Mouse (Mus musculus) small intestine, adult 2 months (tissue): ENCODE data around the gene Pak6. TPM values are rescaled to one million over a fixed set of nuclear protein-coding genes. Genes with fewer than 3 reads are reported as not detected.
A peak's percentile ranks its signal among the peaks of the same experiment; 100 is the strongest.

Experiments
- H3K27ac ChIP-seq: fragments of 200-500 bp; 2 replicates; pipeline ENCODE4 v1.5.1; 2012; ENCODE audit warnings: low read depth, low read length, control low read depth, inconsistent platforms; ENCODE audit not compliant: insufficient read depth
- H3K27me3 ChIP-seq: fragments of 200-500 bp; 2 replicates; pipeline ENCODE4 v1.6.1; 2012; ENCODE audit warnings: mild to moderate bottlenecking, moderate library complexity, low read length, inconsistent platforms; ENCODE audit not compliant: control insufficient read depth, insufficient read depth
- H3K36me3 ChIP-seq: fragments of 200-500 bp; 2 replicates; pipeline ENCODE4 v1.6.1; 2012; ENCODE audit warnings: mild to moderate bottlenecking, low read length, control low read depth, inconsistent platforms; ENCODE audit not compliant: control insufficient read depth, insufficient read depth
- H3K4me1 ChIP-seq: fragments of 200-500 bp; 2 replicates; pipeline ENCODE4 v1.6.1; 2012; ENCODE audit warnings: low read length, inconsistent platforms, mixed read lengths; ENCODE audit not compliant: control insufficient read depth, insufficient read depth, insufficient read length
- H3K4me3 ChIP-seq: fragments of 200-500 bp; 2 replicates; pipeline ENCODE4 v1.5.1; 2012; ENCODE audit warnings: low read depth, mild to moderate bottlenecking, control low read depth, inconsistent platforms, low read length, moderate library complexity
- CTCF ChIP-seq: fragments of 200-500 bp; IDR thresholded peaks from 2 replicates; pipeline ENCODE4 v1.5.1; 2012; ENCODE audit warnings: low read depth, mild to moderate bottlenecking, control low read depth, inconsistent platforms, low read length, moderate library complexity, mixed read lengths; ENCODE audit not compliant: insufficient replicate concordance, insufficient read length; ENCODE audit errors: extremely low read depth
- POLR2A ChIP-seq: fragments of 200-500 bp; IDR thresholded peaks from 2 replicates; pipeline ENCODE4 v1.6.1; 2012; ENCODE audit warnings: low read depth, mild to moderate bottlenecking, control low read depth, inconsistent platforms, low read length, moderate library complexity
- WGBS: fragments of 180-500 bp; shearing (Covaris S2); methylation state at CpG from one replicate; pipeline ENCODE4 v1.1.7; 2018; 5-methylcytosine and 5-hydroxymethylcytosine counted together
- polyA plus RNA-seq: library from polyadenylated mRNA; depleted of rRNA; stranded (reverse); fragments of >200 nt; gene quantifications from 2 replicates; pipeline ENCODE4 v1.2.3, GENCODE M21; 2012

Pak6 gene
- polyA plus RNA-seq, 1 experiment, result 2.0 TPM

DNA sequence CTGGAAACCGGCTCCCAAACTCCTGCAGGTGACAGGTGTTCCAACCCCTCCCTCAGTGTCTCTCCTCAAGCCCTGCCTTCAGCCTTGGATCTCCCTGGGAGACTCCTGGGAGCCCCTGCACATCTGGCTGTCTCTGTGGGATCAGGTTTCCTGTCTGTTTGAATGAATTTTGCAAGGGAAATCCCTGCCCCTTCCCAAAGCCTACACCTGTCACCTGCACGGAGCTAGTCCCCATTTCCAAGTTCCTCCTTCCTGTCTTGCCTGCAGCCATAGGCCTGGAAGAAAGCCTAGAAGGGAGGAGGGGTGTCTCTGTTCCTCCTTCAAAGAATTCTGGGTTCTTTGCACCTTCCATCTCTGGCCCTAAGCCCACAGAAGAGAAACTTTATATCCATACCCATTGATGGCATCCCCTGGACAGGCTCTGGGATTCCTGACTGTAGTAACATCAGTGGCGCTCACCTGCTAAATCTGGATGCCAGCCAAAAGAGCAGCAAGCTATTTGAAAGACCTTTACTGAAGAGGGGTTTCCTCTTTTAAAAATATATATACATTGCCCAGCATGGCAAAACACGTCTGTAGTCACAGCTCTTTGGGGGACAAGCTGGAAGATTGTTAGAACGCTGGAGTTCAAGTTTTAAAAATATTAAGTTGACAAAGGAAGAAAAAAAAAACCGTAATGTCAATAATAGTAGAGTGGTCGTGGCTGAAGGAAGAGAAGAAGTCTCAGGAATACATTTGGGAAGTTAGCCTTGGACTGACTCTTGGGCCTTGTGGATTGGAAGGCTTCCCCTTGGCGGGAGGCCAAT, 66.9 kb downstream of the Pak6 start:
- WGBS, result 21% methylated on average over 8 of the region's 8 CpGs
- no peaks in the 10 kb centered on the region for H3K27me3 ChIP-seq
- no peak overlapping the region for H3K4me3 ChIP-seq
- no peak overlapping the region for H3K27ac ChIP-seq
- no peak for TF ChIP-seq CTCF
- no peak for TF ChIP-seq POLR2A
- peaks cover 3% of the 10 kb centered on the region; the same call in 1 of the 2 replicates for H3K4me1 ChIP-seq
- no peaks in the 10 kb centered on the region for H3K36me3 ChIP-seq

DNA sequence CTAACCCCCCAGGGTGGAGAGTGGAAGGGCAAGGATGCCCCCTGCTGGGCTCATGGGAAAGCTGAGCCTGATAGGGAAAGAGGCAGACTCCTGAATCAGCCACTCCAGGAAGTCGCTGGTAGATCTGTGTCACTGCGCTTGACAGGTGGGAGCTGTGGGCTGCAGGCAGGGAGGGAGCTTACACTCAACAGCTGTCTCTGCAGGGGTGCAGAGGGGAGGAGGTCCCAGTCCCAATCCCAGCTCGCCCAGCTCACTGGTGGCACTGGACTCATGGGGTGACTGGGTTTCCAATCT, 67.5 kb downstream of the Pak6 start:
- Histone ChIP-seq H3K27me3 (no peaks in the 10 kb centered on the region), H3K4me3 (no peak overlapping the region), H3K4me1 (peaks cover 3% of the 10 kb centered on the region; the same call in 1 of the 2 replicates), H3K36me3 (no peaks in the 10 kb centered on the region), H3K27ac (no peak overlapping the region)
- TF ChIP-seq POLR2A (no peak), CTCF (peak; percentile 83; the same call in 1 of the 2 replicates)
- WGBS, result 9% methylated on average over 3 of the region's 3 CpGs

DNA sequence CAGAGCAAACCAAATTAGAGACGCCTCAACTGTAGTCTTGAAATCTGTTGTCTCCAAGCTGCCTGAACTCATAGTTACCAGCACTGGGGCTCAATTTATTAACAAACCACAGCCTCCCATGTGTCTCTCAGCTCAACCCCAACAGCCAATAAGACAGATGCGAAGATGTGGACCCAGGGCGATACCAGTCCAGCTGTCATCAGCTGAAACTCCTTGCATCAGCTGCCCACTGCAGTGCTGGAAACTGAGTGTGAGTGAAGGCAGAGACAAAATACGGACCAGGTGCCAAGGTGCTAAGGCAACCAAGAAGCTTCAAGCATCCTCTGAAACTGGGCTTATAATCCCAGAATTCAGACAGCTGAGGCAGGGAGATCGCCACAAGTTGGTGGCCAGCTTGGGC, 68.9 kb downstream of the Pak6 start:
- WGBS, result 85% methylated on average over 5 of the region's 5 CpGs
- TF ChIP-seq CTCF (no peak), POLR2A (no peak)
- H3K4me3 ChIP-seq, result no peak overlapping the region

DNA sequence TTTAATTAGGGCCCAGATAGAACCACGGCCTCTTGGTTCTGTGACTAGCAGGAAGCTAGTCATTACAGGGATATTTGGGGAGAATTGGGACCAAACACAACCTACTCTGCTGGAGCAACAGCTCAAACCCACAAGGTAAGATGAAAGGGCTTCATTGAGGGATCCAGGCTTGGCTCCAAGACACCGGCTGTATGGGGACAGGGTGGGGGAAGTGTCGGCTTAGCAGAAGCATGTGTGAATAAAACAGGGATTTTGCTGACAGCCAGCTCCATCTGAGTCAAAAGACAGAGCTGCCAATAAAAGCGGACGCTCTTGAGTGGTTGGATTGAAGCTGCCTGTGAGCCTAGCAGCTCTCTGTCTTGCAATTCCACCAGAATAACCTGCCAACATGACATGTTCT, 70.2 kb downstream of the Pak6 start:
- Histone ChIP-seq H3K4me3 (no peak overlapping the region), H3K36me3 (no peaks in the 10 kb centered on the region), H3K4me1 (peaks cover 3% of the 10 kb centered on the region; the same call in 1 of the 2 replicates), H3K27me3 (no peaks in the 10 kb centered on the region), H3K27ac (no peak overlapping the region)
- 66% methylated on average over 5 of the region's 5 CpGs for WGBS
- TF ChIP-seq POLR2A (no peak), CTCF (no peak)

More for the DNA sequence above, 68.9 kb downstream of the Pak6 start:
- Histone ChIP-seq H3K27ac (no peak overlapping the region), H3K36me3 (no peaks in the 10 kb centered on the region), H3K4me1 (peaks cover 3% of the 10 kb centered on the region; the same call in 1 of the 2 replicates), H3K27me3 (no peaks in the 10 kb centered on the region)

DNA sequence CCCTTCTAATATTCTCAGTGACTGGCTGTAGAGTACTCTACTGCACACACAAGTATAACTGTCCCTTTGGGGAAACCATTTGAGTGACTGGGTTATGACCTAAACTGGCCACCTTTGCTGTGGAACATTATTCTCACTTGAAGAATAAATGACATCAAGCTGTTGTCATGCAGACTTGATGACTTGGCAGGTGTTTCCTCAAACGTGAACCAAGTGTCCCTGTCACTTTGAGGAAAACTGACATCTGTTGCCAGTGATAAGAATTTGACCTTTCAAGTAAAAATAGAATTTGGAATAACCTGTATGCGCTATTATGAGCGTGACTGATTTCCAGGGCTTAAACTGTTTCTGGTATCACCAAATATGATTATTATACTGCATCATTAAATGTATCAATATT, 77.2 kb downstream of the Pak6 start:
- Histone ChIP-seq H3K27me3 (no peaks in the 10 kb centered on the region), H3K36me3 (no peaks in the 10 kb centered on the region), H3K4me1 (no peaks in the 10 kb centered on the region), H3K4me3 (no peak overlapping the region), H3K27ac (no peak overlapping the region)
- TF ChIP-seq CTCF (no peak), POLR2A (no peak)
- 44% methylated on average over 3 of the region's 3 CpGs for WGBS

DNA sequence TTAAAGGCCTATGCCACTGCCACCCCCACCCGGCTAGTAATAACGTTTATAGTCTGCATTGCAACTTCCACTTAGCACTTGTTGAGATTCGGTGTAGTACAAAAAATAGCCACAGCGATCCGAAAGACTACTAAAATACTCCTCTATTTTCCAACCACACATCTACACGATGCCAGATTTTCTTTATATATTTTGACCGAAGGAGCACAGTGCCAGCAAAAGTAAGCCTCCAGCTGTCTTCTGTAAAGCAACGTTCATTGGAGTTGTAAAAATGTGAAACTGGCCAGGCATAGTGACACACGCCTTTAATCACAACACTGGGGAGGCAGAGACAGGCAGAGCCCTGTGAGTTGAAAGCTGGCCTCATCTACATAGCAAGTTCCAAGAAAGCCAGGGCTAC, 78.1 kb downstream of the Pak6 start:
- Histone ChIP-seq H3K4me3 (no peak overlapping the region), H3K36me3 (no peaks in the 10 kb centered on the region), H3K4me1 (no peaks in the 10 kb centered on the region), H3K27me3 (no peaks in the 10 kb centered on the region), H3K27ac (no peak overlapping the region)
- 44% methylated on average over 9 of the region's 9 CpGs for WGBS
- TF ChIP-seq CTCF, result no peak
- no peak for TF ChIP-seq POLR2A

DNA sequence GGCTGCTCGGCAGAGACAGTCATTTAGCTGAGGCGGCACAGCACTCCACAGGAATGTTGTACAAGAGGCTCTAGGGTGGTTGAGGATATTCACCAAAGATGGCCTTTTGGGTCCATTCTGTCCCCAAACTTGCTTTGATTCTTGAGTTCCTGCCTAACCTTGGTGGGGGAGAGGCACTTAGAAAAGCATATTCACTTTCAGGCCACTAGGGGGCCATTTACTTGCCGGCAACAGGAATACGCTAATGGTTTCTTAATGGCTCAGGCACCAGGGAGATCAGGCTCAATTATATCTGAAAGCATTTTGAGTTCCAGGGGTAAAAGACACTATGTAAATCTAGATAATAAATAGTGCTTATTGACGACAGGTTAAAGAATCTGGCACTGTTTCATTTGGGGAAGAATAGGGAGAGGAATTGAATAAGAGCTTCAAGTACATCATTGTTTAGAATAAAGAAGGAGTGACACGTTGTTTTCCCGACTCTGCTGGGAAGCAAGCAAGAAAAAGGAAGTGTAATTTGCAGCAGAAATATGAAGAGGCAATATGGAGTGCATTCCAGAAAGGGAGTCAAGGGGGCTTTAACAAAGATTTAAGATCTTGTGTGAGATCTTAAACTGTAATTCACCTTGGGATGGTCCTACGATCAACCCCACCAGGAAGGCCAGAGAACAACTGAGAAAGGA, 80.3 kb downstream of the Pak6 start:
- TF ChIP-seq POLR2A (no peak), CTCF (peak; percentile 50; the same call in 1 of the 2 replicates)
- H3K27ac ChIP-seq, result no peak overlapping the region

More for the DNA sequence above, 80.3 kb downstream of the Pak6 start:
- 30% methylated on average over 8 of the region's 8 CpGs for WGBS
- H3K4me3 ChIP-seq, result no peak overlapping the region
- no peaks in the 10 kb centered on the region for H3K27me3 ChIP-seq
- H3K36me3 ChIP-seq, result no peaks in the 10 kb centered on the region
- no peaks in the 10 kb centered on the region for H3K4me1 ChIP-seq
